Mouse (Mus musculus): ENCODE data around the gene Prph. TPM values are rescaled to one million over a fixed set of nuclear protein-coding genes. Genes with fewer than 3 reads are reported as not detected.

The Prph gene
- polyA plus RNA-seq, 1 experiment from 2014 or later, result 3.3 TPM

DNA sequence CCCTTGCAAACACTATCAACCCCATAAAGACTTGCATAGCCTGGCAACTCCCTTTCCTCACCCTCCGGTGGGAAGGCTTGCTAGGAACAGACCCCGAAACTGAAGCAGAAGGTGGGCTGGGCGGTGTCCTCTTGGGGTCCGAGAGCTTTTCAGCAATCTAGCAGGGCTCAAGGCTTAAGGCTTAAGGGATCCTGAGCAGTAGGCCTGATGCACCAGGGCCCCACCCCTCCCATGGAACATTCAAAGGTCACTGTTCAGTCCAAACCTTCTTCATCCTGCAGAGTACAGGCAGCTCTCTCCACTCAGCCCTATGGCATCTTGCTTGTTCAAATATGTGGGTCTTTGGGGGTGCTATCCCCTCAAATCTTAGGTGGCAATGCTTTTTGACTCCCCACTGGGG is 31.0 kb downstream of the Prph start:
- H3K27ac ChIP-seq (replicated peaks), result no peak overlapping the region
- peaks cover 28% of the 10 kb centered on the region for H3K36me3 ChIP-seq
- peaks cover 92% of the 10 kb centered on the region for H3K27me3 ChIP-seq (ENCODE audit: low read depth, poor library complexity, severe bottlenecking)
- WGBS, result 69% methylated on average over 4 of the region's 4 CpGs
- H3K4me1 ChIP-seq, result peaks cover 51% of the 10 kb centered on the region
- H3K4me3 ChIP-seq, result no peak overlapping the region
- H3K9me3 ChIP-seq (replicated peaks), result no peaks in the 10 kb centered on the region
- DNase-seq (ENCODE audit: low spot score), result no peak

DNA sequence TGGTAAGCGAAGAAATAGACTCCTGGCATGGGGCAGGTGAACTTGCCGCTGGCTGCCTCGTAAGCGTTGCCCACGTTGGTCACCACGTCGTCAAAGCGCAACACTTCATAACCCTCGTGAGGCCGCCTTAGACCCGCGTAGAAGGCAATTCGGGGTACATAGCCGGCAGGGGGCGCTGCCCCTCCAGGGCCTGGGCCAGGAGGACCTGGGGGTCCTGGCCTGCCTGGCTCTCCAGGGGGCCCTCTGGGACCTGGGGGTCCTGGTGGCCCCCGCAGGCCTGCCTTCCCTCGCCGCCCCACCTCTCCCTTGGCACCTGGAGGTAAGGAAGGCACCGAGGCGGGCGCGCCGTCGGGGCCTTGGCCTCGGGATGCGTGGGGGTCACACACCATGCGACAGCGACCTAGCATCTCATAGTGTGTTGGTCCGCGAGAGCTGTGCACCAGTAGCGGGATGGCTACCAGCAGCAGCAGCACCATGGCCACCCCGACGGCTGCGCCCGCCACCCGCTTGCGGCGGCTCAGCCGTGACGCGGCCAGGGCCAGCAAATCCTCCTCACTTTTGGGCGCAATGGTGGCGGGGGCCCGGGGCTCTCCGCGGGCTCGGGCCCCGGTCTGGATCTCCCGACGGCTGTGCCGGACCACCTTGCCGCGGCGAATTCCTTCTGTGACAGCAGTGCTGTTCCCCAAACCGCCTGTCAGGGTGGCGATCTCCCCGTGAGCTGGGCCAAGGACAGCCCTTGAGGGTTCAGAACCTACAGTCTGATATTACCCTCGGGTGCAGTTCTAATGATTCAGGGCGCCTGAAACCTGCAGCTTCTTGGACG is 32.5 kb downstream of the Prph start, which contains the start of gene C1ql4:
C1ql4 (minus strand) TSS at position 565 of the 823 bp plus-strand sequence.
- Histone ChIP-seq H3K9me3 (replicated peaks) (no peaks in the 10 kb centered on the region), H3K36me3 (peaks cover 14% of the 10 kb centered on the region), H3K4me3 (peak within 1 kb of the TSS; percentile 47), H3K27ac (replicated peaks) (no peak within 1 kb of the TSS; the same call in 1 of the 2 replicates), H3K27me3 (ENCODE audit: low read depth, poor library complexity, severe bottlenecking) (peaks cover 100% of the 10 kb centered on the region), H3K4me1 (peaks cover 52% of the 10 kb centered on the region)
- DNase-seq (ENCODE audit: low spot score), result no peak
- 8% methylated on average over 60 of the region's 60 CpGs for WGBS

DNA sequence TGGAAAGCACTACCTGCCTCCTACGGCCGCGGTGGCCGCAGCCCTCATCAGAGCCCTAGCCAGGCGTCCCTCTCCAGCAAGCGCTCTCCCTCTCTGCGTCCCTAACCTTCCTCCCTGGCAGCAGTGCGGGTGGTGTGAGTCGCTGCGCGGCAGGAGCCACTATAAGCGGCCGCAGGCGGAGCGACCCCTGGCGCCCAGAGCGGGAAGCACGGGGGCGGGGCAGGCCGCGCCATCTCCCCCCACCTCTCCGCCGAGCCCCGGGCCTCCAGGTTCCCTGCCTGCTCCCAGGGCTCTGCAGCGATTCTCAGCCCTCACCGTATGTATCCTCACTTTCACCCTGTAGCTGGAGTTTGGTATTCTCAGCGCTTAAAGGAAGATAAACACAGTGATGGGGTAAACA is 33.3 kb downstream of the Prph start:
- peak; percentile 86 for DNase-seq (ENCODE audit: low spot score)
- H3K9me3 ChIP-seq (replicated peaks), result no peaks in the 10 kb centered on the region
- H3K36me3 ChIP-seq, result peaks cover 6% of the 10 kb centered on the region
- peaks cover 100% of the 10 kb centered on the region for H3K27me3 ChIP-seq (ENCODE audit: low read depth, poor library complexity, severe bottlenecking)
- no peak overlapping the region; the same call in 1 of the 2 replicates for H3K27ac ChIP-seq (replicated peaks)
- 1% methylated on average over 27 of the region's 27 CpGs for WGBS
- H3K4me3 ChIP-seq, result peak overlapping the region; percentile 47
- peaks cover 60% of the 10 kb centered on the region for H3K4me1 ChIP-seq

DNA sequence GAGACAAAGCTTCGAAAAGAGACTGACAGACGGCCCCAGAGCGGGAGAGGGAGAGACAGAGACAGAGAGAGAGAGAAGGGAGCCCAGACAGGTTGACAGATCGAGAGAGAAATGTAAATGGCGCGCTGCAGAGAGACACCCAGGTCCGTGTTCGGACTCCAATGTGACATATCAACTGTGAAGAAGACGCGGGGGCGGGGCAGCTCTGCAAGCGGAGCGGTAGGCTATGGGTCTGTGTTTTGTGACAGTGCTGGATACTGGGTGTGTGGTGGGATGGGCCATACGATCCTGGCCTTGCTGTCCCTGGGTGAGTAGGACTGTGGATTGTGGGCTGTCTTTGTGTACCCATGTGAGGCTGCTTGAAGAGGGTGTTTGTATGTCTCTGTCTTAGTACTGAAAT is 34.1 kb downstream of the Prph start:
- 9% methylated on average over 14 of the region's 14 CpGs for WGBS
- no peak overlapping the region for H3K27ac ChIP-seq (replicated peaks)
- peak overlapping the region; percentile 47 for H3K4me3 ChIP-seq

DNA sequence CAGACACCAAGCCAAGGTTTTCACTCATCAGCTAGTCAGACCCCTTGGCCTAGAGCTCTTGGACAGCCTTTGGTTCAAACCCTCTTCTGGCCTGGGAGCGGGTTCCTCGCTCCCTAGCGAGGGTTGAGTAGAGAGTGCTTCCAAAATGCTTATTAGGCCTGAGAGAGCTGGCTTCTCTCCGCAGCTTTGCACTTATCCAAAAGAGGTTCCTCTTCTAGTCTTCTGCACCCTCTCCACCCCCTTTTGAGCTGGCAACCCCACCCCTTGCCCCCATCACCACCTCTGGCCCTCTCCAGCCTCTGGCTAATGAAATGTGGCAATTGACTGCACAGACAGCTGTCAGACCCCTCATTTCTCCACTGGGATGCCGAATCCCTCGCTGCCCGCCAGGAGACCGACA is 37.9 kb downstream of the Prph start, which contains the start of gene Dnajc22:
Dnajc22 (plus strand) TSS at position 301 of the 400 bp plus-strand sequence.
- Histone ChIP-seq H3K36me3 (no peaks in the 10 kb centered on the region), H3K4me1 (peaks cover 83% of the 10 kb centered on the region), H3K9me3 (replicated peaks) (no peaks in the 10 kb centered on the region), H3K4me3 (peak within 1 kb of the TSS; percentile 61), H3K27ac (replicated peaks) (peak within 1 kb of the TSS; percentile 81), H3K27me3 (ENCODE audit: low read depth, poor library complexity, severe bottlenecking) (peaks cover 99% of the 10 kb centered on the region)
- no peak for DNase-seq (ENCODE audit: low spot score)
- 10% methylated on average over 8 of the region's 8 CpGs for WGBS

More for the DNA sequence above, 34.1 kb downstream of the Prph start:
- Histone ChIP-seq H3K27me3 (ENCODE audit: low read depth, poor library complexity, severe bottlenecking) (peaks cover 100% of the 10 kb centered on the region), H3K4me1 (peaks cover 63% of the 10 kb centered on the region), H3K36me3 (no peaks in the 10 kb centered on the region), H3K9me3 (replicated peaks) (no peaks in the 10 kb centered on the region)
- no peak for DNase-seq (ENCODE audit: low spot score)

DNA sequence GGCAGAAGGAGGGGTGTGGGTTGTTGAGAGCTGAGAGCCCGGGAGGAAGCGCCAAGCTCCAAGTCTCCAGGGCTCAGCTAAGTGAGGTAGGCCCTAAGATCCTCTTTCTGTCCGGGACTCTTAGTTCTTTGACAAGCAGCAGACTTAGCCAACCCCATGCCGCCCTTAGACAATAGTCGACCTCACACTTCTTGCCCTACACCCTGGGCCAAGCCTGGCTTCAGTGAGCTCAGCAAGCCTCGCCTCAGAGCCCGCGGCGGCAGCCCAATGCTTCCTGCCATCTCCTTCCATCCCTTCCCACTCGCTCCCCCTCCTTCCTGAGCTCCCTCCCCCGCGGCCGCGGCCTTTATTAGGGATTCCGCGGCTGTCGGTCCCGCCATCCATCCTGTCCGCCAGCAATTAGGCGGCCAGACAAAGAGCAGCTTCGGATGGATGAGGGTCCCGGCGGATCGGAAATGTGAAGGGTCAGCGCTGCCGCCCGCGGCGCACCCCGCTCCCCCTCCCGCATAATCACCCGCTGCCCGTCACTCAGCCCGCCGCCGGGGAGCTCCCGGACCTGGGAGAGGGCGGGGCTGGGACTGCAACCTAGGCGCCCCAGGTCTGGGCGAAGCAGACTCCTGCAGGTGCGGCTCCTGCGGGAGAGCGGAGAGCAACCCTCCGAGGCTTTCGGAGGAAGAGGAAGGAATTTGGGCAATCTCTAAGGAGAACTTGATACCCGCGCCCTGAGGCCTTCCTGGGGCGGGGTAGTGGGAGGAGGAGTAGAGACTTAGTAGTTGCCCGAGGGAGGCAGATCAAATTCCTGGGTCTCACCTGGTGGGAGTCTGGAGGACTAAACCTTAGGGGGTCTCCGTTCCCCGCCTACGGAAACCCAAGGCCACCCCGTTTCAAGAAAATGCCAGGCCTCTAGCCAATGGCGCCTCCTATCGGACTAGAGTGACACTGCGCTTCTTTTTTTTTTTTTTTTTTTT is 38.6 kb downstream of the Prph start:
- under 1% methylated on average over 55 of the region's 56 CpGs for WGBS
- peaks cover 83% of the 10 kb centered on the region for H3K4me1 ChIP-seq
- DNase-seq (ENCODE audit: low spot score), result peak; percentile 78
- H3K9me3 ChIP-seq (replicated peaks), result no peaks in the 10 kb centered on the region
- H3K27me3 ChIP-seq (ENCODE audit: low read depth, poor library complexity, severe bottlenecking), result peaks cover 99% of the 10 kb centered on the region
- peak overlapping the region; percentile 61 for H3K4me3 ChIP-seq
- H3K36me3 ChIP-seq, result no peaks in the 10 kb centered on the region
- peak overlapping the region; percentile 81 for H3K27ac ChIP-seq (replicated peaks)

DNA sequence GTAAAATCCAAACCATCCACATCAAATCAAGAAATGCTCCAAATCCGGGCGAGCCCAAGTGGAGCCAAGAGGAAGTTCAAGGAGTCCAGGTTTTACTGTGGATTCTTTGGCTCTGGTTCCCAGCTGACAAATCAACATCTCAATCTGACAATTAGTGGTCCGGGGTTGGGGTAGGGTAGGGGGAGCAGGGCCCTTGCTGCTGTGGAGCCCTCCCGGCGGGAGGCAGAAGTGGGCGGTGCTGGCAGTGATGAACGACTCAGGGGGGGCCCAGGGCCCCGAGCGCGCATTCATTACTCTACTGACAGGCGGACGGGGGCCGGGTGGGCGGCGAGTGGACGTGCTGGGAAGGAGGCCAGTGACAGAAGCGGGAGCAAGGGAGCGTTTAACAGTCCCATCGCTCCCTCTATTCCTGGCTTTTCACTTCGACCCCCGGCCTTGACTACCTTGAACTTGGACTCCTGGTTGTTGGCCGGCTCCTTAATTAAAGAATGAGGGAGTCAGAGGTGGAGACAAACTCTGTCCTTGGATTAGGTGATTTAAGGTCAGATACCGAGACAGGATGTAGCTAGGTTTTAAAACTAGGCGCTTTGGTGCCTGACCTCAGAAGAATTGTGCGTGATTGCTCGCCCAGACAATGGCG is 39.8 kb downstream of the Prph start:
- Histone ChIP-seq H3K36me3 (no peaks in the 10 kb centered on the region), H3K4me3 (peak overlapping the region; percentile 35), H3K27me3 (ENCODE audit: low read depth, poor library complexity, severe bottlenecking) (peaks cover 99% of the 10 kb centered on the region), H3K4me1 (peaks cover 81% of the 10 kb centered on the region), H3K9me3 (replicated peaks) (no peaks in the 10 kb centered on the region), H3K27ac (replicated peaks) (0 out of 2 replicates have a peak overlapping the region, but pooled peaks have one; percentile 13)
- peak; percentile 42 for DNase-seq (ENCODE audit: low spot score)
- 1% methylated on average over 27 of the region's 27 CpGs for WGBS

DNA sequence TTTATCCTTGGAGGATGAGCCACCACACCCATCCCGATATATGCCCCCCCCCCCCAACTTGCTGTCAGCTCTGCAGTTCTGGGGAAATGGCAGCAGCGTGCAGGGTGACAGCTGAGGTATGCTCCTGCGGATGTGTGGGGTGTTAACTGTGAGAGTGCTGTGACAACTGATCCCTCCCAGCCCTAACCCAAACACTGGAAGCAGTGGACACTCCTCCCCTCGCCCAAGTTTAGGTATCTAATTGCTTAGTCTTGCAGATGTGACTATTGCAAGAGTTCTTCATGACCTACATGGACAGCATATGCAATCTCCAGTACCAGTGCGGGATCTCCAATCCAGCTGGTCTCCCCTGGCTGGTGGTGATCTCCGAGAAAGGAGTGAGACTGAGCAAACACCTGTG is 40.4 kb downstream of the Prph start:
- peaks cover 75% of the 10 kb centered on the region for H3K4me1 ChIP-seq
- H3K27ac ChIP-seq (replicated peaks), result no peak overlapping the region
- no peak for DNase-seq (ENCODE audit: low spot score)
- WGBS, result 3% methylated on average over 6 of the region's 6 CpGs
- peaks cover 99% of the 10 kb centered on the region for H3K27me3 ChIP-seq (ENCODE audit: low read depth, poor library complexity, severe bottlenecking)
- H3K4me3 ChIP-seq, result peak overlapping the region; percentile 35
- no peaks in the 10 kb centered on the region for H3K9me3 ChIP-seq (replicated peaks)
- H3K36me3 ChIP-seq, result no peaks in the 10 kb centered on the region

DNA sequence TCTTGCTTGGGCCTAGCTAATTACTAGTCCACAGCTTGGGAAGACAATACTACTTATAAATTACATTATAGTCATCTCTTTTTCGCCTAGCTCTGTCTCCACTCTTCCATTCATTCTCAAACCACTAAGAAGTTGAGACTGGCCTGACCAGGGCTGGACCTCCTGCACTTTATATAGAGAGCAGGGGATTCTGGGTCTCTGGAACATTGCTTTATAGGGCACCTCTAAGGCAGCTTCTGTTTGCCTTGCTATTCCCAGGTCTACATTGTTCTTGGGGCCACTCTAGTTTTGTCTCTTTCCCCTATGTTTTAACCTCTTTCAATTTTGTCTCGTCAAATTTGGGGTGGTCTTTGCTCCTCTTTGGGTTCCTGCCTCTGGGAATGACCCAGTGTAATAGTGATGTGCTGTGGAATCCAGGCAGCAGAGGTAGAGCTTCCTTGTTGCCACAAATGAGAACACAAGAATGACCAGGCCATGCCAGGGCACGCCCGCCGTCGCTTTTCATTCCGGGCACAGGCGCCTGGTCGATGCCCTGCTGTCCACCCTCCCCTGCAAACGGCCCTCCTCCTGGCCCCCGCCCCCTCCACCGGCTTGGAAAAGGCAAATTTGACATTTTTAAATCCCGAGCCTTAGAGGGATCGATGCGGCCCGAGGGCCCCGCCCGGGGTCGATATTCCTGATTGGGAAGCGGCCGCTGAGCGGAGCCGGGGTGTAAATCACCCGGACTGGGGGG is 41.3 kb downstream of the Prph start:
- Histone ChIP-seq H3K4me3 (peak overlapping the region; percentile 55), H3K36me3 (no peaks in the 10 kb centered on the region), H3K27ac (replicated peaks) (peak overlapping the region; percentile 76), H3K27me3 (ENCODE audit: low read depth, poor library complexity, severe bottlenecking) (peaks cover 99% of the 10 kb centered on the region), H3K9me3 (replicated peaks) (no peaks in the 10 kb centered on the region), H3K4me1 (peaks cover 67% of the 10 kb centered on the region)
- WGBS, result 1% methylated on average over 24 of the region's 24 CpGs
- DNase-seq (ENCODE audit: low spot score), result no peak

DNA sequence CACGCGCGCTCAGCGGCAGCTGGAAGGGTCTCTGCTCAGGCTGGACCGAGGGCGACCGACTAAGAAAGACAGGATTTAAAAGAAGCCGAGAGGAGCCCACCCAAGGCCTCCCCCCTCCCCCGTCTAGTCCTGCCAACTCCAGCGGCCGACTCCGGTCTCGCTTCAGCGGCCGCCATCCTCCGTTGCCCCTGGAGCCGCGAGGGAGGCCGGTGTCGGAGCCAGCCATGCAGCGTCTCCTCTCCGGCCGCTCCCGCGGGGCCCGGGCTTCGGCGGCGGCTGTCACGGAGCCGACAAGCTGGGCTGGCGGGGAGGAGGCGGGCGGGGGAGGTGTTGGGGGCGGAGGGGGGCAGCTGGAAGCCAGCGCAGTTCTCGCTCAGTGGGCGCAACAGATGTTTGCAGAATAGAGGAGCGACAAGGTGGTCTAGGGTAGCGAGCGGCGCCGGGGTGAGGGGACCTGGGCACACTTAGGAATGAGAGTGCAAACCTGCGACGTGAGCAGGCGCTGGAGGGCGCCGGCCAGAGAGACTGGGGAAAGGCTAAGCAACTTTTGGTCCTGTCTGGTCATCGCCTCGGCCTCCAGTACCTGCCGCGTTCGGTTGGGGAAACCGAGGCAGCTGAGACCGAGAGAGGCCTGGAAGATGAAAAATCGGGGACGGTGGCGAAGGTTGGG is 42.0 kb downstream of the Prph start:
- Histone ChIP-seq H3K27ac (replicated peaks) (peak overlapping the region; percentile 76), H3K27me3 (ENCODE audit: low read depth, poor library complexity, severe bottlenecking) (peaks cover 96% of the 10 kb centered on the region), H3K4me3 (peak overlapping the region; percentile 55), H3K36me3 (no peaks in the 10 kb centered on the region), H3K4me1 (peaks cover 67% of the 10 kb centered on the region), H3K9me3 (replicated peaks) (no peaks in the 10 kb centered on the region)
- peak; percentile 75 for DNase-seq (ENCODE audit: low spot score)
- under 1% methylated on average over 57 of the region's 58 CpGs for WGBS

DNA sequence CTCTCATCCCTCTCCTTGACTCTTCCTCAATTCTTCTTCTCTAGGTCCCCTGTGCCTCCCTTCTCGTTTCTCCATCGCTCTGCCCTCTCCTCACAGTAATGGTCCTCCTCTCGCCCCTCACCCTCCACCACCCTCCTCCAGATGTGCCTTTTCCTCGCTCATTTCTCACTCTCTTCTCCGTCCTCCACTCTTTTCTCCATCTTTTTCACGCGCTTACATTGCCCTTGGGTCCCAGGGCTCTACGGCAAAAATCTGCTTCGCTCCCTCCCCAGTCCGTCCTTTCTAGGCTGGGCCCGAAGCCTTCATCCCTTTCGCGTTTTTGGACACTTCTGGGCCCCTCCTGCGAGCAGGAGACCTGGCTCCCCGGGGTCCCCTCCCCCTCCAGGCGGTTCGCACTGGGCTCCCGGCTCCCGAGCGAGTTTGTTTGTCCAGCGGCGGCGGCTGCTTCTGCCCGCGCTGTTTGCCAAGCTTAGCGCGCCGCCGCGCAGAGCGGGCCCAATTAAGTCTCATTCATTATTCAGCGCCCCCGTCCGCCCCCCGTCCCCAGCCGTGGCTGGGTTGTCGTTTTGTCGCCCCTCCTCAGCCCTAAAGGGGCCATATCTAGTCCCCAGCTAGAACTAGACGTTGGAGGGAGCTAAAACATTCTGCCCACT is 43.0 kb downstream of the Prph start:
- H3K27ac ChIP-seq (replicated peaks), result peak overlapping the region; percentile 76
- no peaks in the 10 kb centered on the region for H3K36me3 ChIP-seq
- H3K27me3 ChIP-seq (ENCODE audit: low read depth, poor library complexity, severe bottlenecking), result peaks cover 86% of the 10 kb centered on the region
- peak overlapping the region; percentile 55 for H3K4me3 ChIP-seq
- H3K4me1 ChIP-seq, result peaks cover 62% of the 10 kb centered on the region
- peak; percentile 70 for DNase-seq (ENCODE audit: low spot score)
- no peaks in the 10 kb centered on the region for H3K9me3 ChIP-seq (replicated peaks)
- WGBS, result under 1% methylated on average over 39 of the region's 39 CpGs

All from midbrain, embryonic 10.5 days (tissue).